Mouse (Mus musculus) fibroblast of lung, adult 2 months (primary cell): ENCODE measurements around the gene Rragd.
"Not testable (repeated sequence)": the region's sequence is repeated elsewhere in the genome, so short reads cannot be mapped to it uniquely, and the experiment has no call there.

Experiments
- DNase-seq: peaks from one replicate; pipeline ENCODE4 v3.0.0-alpha.2; 2011; ENCODE audit warnings: low read depth

The Rragd gene

GRCm38 (mm10) chr4:32985684-32986083 is 2.8 kb downstream of the Rragd start:
- DNase-seq, result no peak

- no peak for DNase-seq
These were observed 4.2 kb downstream of the Rragd start for GRCm38 (mm10) chr4:32987006-32987405.

- DNase-seq, result no peak
These were observed 6.5 kb downstream of the Rragd start for GRCm38 (mm10) chr4:32989346-32989745.

DNA sequence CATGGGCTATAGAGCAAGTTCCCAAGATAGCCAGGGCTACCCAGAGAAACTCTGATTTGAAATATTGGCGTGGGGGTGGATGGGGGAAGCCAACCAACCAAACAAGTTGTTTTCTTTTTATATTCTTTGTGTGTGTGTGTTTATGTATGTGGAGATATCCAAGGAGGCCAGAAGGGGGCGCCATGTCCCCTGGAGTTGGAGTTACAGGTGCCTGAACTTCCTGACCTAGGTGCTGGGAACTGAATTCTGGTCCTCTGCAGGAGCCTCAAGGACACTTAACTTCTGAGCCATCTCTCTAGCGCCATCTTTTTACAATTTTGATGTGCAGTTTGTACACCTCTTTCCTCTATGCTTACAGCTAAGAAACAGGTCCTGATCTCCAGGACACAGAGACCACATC is 11.3 kb downstream of the Rragd start:
- DNase-seq, result no peak

GRCm38 (mm10) chr4:32996083-32996482 is 13.2 kb downstream of the Rragd start:
- no peak for DNase-seq

- DNase-seq, result no peak
These were observed 14.7 kb downstream of the Rragd start for GRCm38 (mm10) chr4:32997571-32997970.

- DNase-seq, result no peak
These were observed 16.2 kb downstream of the Rragd start for GRCm38 (mm10) chr4:32998996-32999395.

DNA sequence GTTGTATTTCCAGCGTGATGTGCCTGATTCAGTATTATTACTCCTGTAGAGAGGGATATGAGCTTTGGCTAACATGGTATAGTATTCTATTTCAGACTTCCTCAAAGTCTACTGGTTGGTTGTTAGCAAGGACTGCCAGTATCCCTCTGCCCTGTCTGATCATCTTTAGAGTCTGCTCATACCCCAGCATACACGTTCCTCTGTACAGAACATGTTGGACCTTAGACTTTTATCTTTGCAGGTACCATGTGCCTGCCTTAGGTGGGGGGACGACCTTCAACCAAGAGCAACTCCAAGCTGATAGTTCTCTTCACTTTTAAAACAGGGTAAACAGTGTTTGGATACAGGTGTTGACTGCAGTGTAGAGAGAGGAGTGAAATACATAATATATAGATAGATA is 19.2 kb downstream of the Rragd start:
- no peak for DNase-seq

DNA sequence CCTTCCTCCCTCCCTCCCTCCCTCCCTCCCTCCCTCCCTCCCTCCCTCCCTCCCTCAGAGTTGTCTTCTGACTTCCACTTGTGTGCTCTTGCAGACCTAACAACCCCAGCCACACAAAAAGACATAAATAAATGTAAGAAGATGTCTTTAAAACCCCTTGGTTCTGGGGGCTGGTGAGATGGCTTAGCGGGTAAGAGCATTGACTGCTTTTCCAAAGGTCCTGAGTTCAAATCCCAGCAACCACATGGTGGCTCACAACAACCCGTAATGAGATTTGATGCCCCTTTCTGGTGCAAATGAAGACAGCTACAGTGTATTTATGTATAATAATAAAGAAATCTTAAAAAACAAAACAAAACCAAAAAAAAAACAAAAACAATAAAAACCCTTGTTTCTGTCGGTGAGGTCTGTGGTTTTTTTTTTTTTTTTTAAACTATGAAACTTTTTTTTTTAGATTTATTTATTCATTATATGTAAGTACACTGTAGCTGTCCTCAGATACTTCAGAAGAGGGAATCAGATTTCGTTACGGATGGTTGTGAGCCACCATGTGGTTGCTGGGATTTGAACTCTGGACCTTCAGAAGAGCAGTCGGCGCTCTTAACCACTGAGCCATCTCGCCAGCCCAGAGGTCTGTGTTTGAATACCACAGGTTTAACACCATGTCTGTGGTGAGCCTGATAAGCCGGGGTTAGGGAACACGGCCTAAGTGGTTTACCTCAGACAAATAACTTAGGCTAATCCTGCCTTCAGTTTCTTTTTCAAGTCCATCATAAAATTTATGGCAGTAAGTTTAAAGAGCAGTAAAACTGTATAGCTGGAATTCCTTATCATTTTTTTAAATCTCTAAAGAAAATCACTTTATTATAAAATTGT is 23.0 kb downstream of the Rragd start:
- DNase-seq, result not testable (repeated sequence)

GRCm38 (mm10) chr4:33006844-33007243 is 24.0 kb downstream of the Rragd start:
- DNase-seq, result no peak

DNA sequence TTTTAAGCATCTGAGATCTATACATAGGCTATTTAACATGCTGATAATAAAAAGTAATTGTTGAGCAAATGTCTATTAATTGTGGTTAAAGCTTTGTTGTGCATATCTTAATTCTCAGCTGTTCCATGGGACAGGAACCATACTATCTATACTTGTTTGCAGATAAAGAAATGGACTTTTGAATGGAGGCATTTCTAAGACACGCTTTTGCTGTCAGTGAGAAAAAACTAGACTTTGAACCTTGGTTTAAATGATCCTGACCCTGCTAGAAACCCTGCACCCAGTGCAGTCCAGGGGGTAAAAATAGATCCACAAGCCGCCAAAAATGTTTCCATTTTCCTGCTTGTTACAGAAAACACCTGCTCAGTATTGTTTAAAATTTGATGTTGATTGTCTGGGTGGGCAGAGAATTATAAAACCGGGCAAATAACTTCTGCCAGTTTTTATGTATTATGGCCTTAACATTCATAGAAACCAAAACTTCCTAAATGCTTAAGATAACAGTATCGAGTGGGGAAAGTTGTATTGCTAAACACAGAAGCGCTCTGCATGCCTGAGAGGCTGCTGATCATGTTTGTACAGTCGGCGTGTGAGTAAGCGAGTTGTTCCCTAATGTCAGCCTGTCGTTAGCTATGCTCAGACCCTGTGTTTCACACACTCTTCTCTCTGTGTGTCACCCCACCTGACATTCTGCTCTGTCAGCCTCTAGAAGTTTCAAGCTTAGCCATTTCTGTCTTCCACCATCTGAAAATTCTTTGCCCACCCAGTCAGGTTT is 24.8 kb downstream of the Rragd start:
- DNase-seq, result no peak

DNA sequence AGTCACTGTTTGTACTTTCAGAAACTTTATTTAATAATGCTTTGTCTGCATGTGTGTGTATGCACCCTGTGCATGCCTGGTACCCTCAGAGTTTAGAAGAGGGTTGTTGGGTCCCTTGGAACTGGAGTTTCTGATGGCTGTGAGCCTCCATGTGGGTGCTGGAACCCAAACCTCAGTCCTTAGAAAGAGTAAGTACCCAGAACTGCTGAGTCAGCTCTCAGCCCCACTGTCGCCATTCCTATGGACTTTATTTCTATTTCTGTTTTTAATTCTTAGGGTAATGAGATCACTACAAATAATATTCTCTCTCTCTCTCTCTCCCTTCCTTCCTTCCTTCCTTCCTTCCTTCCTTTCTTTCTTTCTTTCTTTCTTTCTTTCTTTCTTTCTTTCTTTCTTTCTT is 27.2 kb downstream of the Rragd start:
- DNase-seq, result no peak

DNA sequence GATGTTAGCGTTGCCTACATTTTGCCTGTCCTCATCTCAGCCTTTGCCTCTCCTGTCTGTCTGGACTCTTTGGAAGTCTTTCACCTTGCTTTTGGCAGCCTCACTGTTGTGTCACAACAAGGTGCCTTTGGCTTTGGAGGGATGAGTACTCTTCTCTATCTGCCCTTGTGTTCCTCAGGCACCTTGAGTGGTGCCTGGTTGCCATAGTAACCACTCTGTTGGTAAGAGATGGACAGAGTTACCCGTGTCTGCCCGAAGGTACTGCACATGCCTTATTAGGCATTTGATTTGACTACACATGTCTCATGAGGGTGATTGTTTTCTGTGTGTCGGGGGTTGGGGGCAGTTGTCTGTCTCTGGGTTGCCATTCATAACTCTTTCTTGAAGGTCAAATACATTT is 29.6 kb downstream of the Rragd start:
- DNase-seq, result no peak

GRCm38 (mm10) chr4:33018361-33018999 is 35.6 kb downstream of the Rragd start:
- peak; percentile 47 for DNase-seq

GRCm38 (mm10) chr4:33024420-33024819 is 41.6 kb downstream of the Rragd start:
- no peak for DNase-seq

DNA sequence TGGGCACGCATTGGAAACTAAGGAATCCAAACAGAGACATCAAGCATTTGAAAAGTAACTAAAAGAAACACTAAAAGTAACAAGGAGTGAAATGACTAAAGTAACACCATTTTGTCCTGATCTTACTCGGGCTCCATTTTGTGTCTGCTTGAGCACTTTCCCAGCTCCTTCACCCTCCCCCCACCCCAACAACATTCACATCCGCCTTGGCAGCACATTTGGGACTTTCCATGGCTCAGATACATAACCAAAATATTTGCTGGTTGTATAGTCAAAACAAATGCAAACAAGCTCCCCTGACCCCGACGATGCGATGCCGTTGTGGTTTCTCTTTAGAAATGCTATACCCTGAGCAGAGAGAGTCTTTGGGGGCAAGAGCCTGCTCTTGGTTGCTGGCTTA is 46.3 kb downstream of the Rragd start:
- no peak for DNase-seq

DNA sequence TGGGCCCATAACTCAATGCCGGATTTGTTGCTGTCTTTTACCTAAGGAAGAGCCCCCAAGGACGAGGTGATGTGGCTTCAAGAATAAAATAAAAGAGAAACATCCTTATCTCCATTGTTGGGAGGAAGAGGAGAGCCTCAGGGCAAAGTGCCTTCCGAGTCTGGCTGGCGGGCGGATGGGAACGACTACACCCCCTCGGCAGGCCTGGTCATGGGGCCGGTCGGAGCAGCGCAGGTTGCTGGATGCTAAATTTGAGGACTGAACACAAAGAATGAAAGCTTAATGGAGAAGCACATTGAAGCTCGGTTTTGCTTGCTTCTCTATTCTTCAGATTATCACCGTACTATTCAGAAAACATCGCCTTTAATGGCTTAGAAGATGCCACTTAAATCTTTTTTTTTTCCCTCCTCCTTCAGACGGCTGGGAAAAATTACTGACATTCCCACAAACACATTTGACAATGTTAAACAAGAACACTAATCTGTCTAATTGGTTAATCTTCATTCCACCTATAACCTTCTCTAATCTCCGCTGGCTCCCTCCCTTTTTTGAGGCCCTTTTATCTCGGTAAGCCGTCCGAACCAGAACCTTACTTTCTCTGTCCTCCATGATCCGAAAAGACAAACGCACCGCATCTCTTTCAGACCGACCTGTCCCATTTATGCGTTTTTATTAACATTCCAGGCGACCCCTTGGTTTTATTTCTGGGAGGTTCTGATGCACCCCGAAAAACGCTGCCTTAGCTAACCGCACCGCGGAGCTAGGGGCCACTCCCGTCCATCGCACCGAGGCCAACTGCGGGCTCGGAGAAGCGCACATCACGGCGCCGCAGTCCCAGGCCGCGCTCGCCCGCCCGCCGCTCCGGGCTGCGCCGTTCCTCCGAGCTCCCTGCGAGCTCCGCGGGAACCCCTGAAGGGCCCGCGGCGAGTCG is 47.7 kb downstream of the Rragd start:
- DNase-seq, result no peak

DNA sequence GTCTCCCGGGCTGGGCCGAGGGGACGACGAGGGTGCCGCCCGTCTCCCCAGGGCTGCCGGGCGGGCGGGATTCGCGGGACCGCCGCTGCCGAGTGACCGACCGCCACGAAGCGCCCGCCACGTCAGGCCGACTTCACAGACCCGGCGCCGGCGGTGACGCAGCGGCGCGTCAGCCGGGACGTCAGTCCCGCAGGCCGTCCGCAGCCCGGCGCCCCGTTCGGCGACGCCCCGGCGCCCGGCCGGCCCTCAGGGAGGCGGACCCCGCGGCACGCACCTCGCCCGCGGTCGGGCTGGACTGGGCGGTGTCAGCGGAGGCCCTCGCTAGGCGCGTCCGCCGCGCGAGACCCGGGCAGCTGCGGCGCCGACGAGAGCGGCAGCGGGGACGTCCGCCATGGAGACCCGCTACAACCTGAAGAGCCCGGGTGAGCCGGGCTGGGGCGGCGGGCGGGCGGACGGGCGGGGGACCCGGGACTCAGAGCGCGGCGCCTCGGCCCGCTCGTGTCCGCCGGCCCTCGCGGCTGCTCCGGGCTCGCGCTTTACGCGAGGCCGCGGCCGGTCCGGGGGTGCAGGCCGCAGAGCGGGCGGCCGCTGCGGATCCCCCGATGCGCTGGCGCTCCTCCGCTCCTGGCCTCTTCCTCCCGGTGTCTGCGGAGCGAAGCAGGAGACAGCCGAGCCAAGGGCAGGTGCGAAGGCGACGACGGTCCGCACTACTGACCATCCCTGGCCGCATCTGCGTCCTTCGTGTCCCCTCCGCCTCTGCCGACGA is 48.5 kb downstream of the Rragd start, which contains the start of gene Ube2j1:
Gene Ube2j1, plus strand, starts transcription at position 222 of the 766 bp plus-strand sequence.
- DNase-seq, result peak; percentile 70

DNA sequence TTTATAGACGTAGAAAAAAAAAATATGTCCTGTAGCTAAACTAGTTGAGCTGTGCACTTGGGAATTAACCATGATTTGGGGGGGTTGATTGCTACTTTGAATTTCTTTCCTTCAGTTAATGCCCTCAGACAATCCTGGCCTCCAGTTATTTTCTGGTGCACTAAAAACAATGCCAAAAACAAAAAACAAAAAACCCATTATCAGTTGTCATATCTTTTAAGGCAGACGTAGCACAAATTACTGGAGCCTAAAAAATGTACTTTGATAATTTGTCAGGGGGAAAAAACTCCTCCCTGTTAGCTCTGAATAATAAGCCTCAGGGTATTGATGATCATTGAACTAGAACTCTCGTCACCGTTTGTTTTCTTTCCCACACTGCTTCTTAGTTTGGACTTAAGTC is 49.2 kb downstream of the Rragd start:
- no peak for DNase-seq

DNA sequence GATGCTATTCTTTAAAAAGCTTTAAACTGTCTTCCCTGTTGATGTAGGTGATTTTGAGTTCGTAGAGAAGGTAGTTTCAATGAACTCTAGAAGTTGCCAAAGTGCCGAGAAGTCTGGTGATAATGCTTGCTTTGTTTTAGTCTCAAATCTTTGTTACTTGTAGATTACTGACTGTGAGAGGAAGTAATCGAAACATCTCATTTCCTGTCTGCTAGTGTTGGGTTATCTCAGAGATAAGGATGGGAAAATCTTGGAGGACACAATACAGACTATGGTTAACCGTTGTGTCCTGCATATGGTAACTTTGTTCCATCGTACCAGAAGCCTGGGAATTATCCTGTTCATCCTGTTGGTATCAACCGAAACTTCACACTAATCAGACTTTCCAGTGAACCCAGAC is 50.7 kb downstream of the Rragd start:
- DNase-seq, result no peak

- no peak for DNase-seq
These were observed 57.0 kb downstream of the Rragd start for GRCm38 (mm10) chr4:33039826-33040225.
